Mouse (Mus musculus): ENCODE measurements around the gene Oxgr1. TPM values are rescaled to one million over a fixed set of nuclear protein-coding genes. Genes with fewer than 3 reads are reported as not detected.

Gene Oxgr1
- polyA plus RNA-seq (2012; ENCODE audit: insufficient read depth, low replicate concordance), result 0.04 TPM in 1 of 2 replicates, not detected in the other

DNA sequence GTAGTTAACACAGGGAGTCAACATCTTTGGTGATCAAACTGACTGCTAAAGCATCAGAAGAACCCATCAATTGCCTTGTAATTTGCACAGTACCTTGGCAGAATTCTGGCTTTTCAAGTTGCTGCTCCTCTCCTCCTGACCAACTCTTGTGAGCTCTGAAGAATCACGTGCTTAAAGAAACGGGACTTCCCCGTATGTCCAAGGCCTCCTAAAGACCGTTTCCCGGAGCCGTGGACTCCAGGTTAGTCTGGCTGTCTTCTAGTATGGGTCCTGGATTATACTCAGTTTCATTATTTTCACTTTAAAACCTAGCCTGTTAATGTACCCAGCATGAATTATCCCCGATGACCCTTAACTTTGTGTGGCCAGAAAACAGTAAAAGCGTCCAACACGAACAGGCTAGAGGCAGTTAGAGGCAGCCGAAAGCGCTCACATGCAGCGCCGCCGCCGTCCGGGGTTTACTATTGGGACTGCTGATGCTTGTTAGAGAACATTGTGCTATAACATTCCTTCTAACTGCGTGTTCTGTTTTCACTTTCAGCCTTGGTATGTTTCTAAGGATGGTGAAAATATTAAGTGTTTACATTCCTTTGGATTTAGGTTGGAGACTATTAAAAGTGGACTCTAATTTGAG, at the start of gene Oxgr1:
TSS of gene Oxgr1 (minus strand) at position 249 of the 634 bp plus-strand sequence.
- Histone ChIP-seq H3K27me3 (replicated peaks) (no peaks in the 10 kb centered on the region), H3K4me1 (no peaks in the 10 kb centered on the region), H3K36me3 (replicated peaks; ENCODE audit: low read length) (no peaks in the 10 kb centered on the region), H3K9me3 (peaks cover 22% of the 10 kb centered on the region), H3K4me3 (replicated peaks) (no peak within 1 kb of the TSS)
- no peak for TF ChIP-seq FLI1 (IDR thresholded peaks at IDR 0.05; ENCODE audit: low read length)
- no peak for TF ChIP-seq GATA1 (IDR thresholded peaks at IDR 0.05; ENCODE audit: borderline replicate concordance, low read length)

DNA sequence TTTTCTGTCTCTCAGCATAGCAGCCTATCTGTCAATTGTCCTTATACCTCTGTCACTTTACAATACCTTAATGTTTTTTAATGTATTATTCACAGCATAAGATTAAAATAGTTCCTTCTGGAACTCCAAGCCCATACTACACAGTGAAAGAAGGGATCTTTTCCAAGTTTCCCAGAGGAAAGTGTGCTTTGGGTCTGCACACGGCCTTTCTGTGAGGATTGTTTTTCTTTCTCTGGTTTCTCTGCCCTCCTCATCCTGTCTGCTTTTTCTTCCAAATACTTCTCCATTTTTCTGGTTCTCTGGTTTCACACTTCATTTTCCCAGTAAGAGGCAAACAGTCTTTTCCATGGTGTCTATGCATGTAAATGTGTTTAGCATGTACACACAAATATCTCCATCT, 48.2 kb upstream of the Oxgr1 start:
- peaks cover 16% of the 10 kb centered on the region for H3K9me3 ChIP-seq
- TF ChIP-seq FLI1 (IDR thresholded peaks at IDR 0.05; ENCODE audit: low read length) (no peak), GATA1 (IDR thresholded peaks at IDR 0.05; ENCODE audit: borderline replicate concordance, low read length) (no peak)
- H3K27me3 ChIP-seq (replicated peaks), result no peaks in the 10 kb centered on the region
- no peaks in the 10 kb centered on the region for H3K4me1 ChIP-seq
- no peaks in the 10 kb centered on the region for H3K36me3 ChIP-seq (replicated peaks; ENCODE audit: low read length)
- no peak overlapping the region for H3K4me3 ChIP-seq (replicated peaks)

DNA sequence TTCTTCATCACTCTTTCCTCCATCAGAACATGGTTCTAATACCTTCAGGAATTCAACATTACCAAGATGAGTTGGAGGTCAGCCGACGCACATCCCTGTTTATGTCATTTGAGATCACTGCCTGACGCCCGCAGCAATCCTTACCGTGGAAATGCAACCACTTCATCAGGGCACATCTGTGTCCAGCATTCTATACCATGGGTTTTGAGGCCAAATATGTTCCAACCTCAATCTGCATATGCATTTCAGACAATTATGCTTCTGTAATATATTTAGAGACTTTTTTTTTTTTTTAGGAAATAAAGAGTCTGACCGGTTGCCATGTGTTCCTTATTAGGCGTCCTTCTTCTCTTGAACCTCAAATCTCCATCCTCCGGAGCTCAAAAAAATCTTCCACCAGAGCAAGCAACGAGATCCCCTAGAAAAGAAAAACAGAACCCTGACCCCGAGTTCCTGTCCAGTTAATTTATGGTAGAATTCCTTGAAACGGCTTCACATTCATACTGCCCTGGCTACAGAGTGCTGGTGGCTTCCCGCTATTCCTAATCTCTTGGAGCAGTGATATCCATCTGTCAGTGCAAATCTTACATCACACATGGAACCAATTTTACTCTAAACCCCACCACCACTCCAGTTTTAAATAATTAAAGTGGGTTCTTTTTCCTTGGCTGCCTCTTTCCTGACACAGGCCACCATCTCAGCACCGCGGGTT, 47.6 kb upstream of the Oxgr1 start:
- H3K9me3 ChIP-seq, result peaks cover 16% of the 10 kb centered on the region
- no peak for TF ChIP-seq FLI1 (IDR thresholded peaks at IDR 0.05; ENCODE audit: low read length)
- TF ChIP-seq GATA1 (IDR thresholded peaks at IDR 0.05; ENCODE audit: borderline replicate concordance, low read length), result no peak
- H3K4me1 ChIP-seq, result no peaks in the 10 kb centered on the region
- no peak overlapping the region for H3K4me3 ChIP-seq (replicated peaks)
- H3K36me3 ChIP-seq (replicated peaks; ENCODE audit: low read length), result no peaks in the 10 kb centered on the region
- no peaks in the 10 kb centered on the region for H3K27me3 ChIP-seq (replicated peaks)

DNA sequence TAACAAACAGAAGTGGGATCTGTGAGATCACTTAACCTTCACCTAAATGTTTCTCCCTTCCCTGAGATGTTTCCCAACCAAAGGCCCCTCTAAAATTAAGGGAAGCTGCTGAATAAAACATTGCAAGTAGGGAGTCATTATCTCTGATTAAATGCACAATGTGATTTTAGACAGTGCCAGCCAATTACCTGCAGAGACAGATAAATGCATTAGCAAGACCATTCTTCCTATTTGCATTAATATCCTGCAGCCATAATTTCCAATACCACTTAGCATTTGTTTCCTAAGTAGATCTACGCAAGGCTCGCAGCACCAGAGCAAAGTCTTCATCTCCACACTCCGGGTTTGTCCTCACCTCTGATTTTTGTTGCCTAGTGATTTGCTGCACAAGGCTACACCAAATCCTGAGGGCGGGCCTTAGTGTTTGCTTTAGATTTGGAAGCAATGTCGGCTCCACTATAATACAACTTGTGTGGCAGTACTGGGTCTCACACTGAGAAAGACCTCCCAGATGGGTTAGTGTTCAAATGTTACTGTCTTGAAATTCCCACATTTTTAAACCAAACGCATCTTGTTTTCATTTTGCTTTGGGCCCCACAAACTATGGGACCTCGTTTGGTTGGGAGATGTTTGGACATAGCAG, 46.9 kb upstream of the Oxgr1 start:
- Histone ChIP-seq H3K9me3 (peaks cover 16% of the 10 kb centered on the region), H3K36me3 (replicated peaks; ENCODE audit: low read length) (no peaks in the 10 kb centered on the region), H3K4me3 (replicated peaks) (no peak overlapping the region), H3K27me3 (replicated peaks) (no peaks in the 10 kb centered on the region), H3K4me1 (no peaks in the 10 kb centered on the region)
- TF ChIP-seq GATA1 (IDR thresholded peaks at IDR 0.05; ENCODE audit: borderline replicate concordance, low read length), result no peak
- TF ChIP-seq FLI1 (IDR thresholded peaks at IDR 0.05; ENCODE audit: low read length), result no peak

DNA sequence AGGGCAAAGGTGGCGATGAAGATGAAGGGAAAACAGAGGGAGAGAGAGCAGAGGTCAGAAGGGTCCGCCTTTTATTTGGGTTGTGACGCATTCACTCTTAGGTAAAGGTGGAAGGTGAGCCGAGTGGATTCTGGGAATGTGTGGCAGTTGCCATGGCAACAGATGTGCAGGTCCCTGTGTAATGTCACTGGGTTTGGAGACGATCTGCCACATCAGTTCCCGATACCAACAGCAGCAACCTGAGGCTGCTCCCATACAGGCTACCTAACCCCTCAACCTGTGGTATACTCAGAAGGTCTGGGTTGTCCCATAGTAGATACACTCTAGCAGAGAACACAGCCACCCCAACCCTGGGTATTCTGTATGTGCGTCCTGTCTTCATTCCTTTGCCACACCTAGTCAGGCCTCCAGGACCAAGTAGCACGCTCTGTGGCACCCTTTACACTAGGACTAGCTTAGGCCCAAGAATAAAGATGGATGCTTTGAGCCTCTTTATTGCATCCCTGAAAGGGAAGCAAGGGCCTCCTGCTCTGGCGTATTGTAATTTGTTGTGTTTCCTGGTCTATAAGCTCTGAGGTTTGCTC, 41.9 kb upstream of the Oxgr1 start:
- TF ChIP-seq FLI1 (IDR thresholded peaks at IDR 0.05; ENCODE audit: low read length) (no peak), GATA1 (IDR thresholded peaks at IDR 0.05; ENCODE audit: borderline replicate concordance, low read length) (no peak)
- H3K9me3 ChIP-seq, result peaks cover 6% of the 10 kb centered on the region
- H3K4me1 ChIP-seq, result no peaks in the 10 kb centered on the region
- H3K36me3 ChIP-seq (replicated peaks; ENCODE audit: low read length), result no peaks in the 10 kb centered on the region
- H3K4me3 ChIP-seq (replicated peaks), result no peak overlapping the region
- H3K27me3 ChIP-seq (replicated peaks), result no peaks in the 10 kb centered on the region

DNA sequence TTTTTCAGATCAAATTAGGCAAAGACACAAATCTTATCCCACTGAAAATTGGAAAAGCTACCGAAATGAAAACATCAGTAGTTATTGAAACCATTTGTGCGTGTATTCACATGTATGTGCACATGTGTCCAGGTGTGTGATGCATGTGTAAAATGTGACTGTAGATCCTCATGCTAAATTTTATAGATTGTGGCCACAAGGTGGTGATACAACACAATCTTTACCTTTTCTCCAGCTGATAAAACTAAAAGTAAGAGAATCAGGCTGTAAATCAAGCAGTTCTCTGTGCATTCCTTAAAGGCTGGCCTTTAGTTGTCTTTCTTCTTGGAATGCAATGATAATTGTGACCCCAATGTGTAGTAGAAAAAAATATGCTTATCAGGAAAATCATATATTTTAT, 34.0 kb upstream of the Oxgr1 start:
- no peak overlapping the region for H3K4me3 ChIP-seq (replicated peaks)
- H3K27me3 ChIP-seq (replicated peaks), result no peaks in the 10 kb centered on the region
- H3K9me3 ChIP-seq, result no peaks in the 10 kb centered on the region
- no peaks in the 10 kb centered on the region for H3K36me3 ChIP-seq (replicated peaks; ENCODE audit: low read length)
- H3K4me1 ChIP-seq, result no peaks in the 10 kb centered on the region
- no peak for TF ChIP-seq GATA1 (IDR thresholded peaks at IDR 0.05; ENCODE audit: borderline replicate concordance, low read length)
- TF ChIP-seq FLI1 (IDR thresholded peaks at IDR 0.05; ENCODE audit: low read length), result no peak

DNA sequence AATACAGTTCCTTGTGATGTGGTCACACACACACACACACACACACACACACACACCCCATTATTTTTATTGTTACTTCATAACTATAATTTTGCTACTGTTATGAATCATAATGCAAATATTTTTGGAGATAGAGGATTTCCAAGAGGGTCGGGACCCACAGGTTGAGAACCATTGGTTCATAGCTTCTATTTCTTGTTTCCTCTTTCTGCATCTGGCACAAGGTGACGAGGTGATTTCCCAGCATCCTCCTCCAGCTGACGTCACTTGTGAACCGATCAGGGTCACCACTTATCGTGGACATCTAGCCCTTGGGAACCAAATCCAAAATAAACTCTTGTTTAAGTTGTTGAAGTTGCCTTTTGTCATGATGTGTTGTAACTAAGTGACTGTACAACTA, 33.5 kb upstream of the Oxgr1 start:
- Histone ChIP-seq H3K4me3 (replicated peaks) (no peak overlapping the region), H3K9me3 (no peaks in the 10 kb centered on the region), H3K4me1 (no peaks in the 10 kb centered on the region), H3K36me3 (replicated peaks; ENCODE audit: low read length) (no peaks in the 10 kb centered on the region), H3K27me3 (replicated peaks) (no peaks in the 10 kb centered on the region)
- no peak for TF ChIP-seq FLI1 (IDR thresholded peaks at IDR 0.05; ENCODE audit: low read length)
- no peak for TF ChIP-seq GATA1 (IDR thresholded peaks at IDR 0.05; ENCODE audit: borderline replicate concordance, low read length)

DNA sequence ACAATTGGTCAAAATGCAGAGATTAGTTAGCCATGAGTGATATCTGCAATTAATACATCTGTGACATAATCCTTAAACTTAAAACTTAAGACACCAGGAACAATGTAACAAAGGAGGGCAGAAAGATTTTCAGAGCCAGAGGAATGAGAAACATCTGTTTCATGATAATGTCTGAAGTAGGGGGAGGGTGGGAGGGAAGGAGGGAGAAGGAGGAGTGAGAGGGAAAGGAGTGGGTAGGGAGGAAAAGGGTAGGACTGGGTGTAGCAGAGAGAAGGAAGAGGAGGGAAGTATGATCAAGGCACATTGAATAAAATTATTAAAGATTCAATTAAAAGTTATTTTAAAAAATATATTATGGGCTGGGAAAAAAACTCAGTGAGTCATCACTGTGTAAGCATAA, 32.0 kb upstream of the Oxgr1 start:
- TF ChIP-seq FLI1 (IDR thresholded peaks at IDR 0.05; ENCODE audit: low read length) (no peak), GATA1 (IDR thresholded peaks at IDR 0.05; ENCODE audit: borderline replicate concordance, low read length) (no peak)
- Histone ChIP-seq H3K36me3 (replicated peaks; ENCODE audit: low read length) (no peaks in the 10 kb centered on the region), H3K27me3 (replicated peaks) (no peaks in the 10 kb centered on the region), H3K9me3 (no peaks in the 10 kb centered on the region), H3K4me1 (no peaks in the 10 kb centered on the region), H3K4me3 (replicated peaks) (no peak overlapping the region)

DNA sequence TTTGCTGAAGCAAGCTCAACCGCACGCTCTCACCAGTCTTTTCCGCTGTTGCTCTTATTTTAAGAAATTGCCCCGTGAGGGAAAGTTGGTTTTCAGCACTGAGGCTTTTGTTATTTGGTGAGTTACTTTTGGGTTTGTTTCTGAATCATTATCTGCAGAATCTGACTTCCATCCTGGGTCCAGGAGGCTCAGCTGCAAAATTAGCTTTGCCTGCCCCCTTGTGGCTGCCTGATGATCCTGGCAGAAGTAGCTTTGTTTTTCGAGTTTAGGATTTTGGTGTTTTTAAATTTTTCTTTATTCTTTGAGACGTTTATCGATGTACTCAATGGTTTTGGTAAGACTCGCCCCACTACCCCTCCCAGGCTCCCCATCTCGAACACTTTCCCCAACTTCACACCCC, 18.9 kb upstream of the Oxgr1 start:
- no peak for TF ChIP-seq GATA1 (IDR thresholded peaks at IDR 0.05; ENCODE audit: borderline replicate concordance, low read length)
- Histone ChIP-seq H3K4me3 (replicated peaks) (no peak overlapping the region), H3K27me3 (replicated peaks) (no peaks in the 10 kb centered on the region), H3K9me3 (peaks cover 25% of the 10 kb centered on the region), H3K36me3 (replicated peaks; ENCODE audit: low read length) (no peaks in the 10 kb centered on the region), H3K4me1 (no peaks in the 10 kb centered on the region)

DNA sequence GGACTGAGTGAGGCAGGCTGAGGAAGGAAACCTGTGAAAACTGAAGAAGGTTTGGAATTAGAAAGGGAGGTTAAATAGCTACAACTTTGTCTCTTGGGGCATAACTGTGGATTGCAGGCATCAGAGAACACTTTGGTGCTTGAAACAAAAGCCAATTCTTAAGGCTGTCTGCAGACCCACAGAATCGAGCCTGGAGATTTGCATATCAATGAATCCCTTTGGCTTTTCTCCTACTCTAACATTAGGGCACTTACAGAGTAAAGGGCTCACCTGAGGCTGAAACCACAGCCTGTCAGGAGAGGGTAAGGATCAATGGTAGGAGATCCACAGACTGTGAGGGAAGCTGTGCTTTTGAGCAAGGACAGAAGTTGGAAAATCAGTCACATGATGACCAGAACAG, 8.8 kb downstream of the Oxgr1 start:
- no peak overlapping the region for H3K4me3 ChIP-seq (replicated peaks)
- no peaks in the 10 kb centered on the region for H3K4me1 ChIP-seq

More for the DNA sequence above, 8.8 kb downstream of the Oxgr1 start:
- no peaks in the 10 kb centered on the region for H3K27me3 ChIP-seq (replicated peaks)
- H3K36me3 ChIP-seq (replicated peaks; ENCODE audit: low read length), result no peaks in the 10 kb centered on the region
- TF ChIP-seq FLI1 (IDR thresholded peaks at IDR 0.05; ENCODE audit: low read length) (no peak), GATA1 (IDR thresholded peaks at IDR 0.05; ENCODE audit: borderline replicate concordance, low read length) (no peak)
- no peaks in the 10 kb centered on the region; the same call in 1 of the 2 replicates for H3K9me3 ChIP-seq

Data from megakaryocyte, embryonic 14.5 days (primary cell).